Mouse (Mus musculus) C2C12 (cell line): ENCODE results near the gene Wwc2.

Experiments used
- CEBPB ChIP-seq: IDR thresholded peaks from one replicate; pipeline ENCODE4 v1.6.1; 2011; ENCODE audit warnings: low read depth, mild to moderate bottlenecking, control low read depth, moderate library complexity
- CTCF ChIP-seq: IDR thresholded peaks from one replicate; pipeline ENCODE4 v1.5.1; 2011; ENCODE audit not compliant: control insufficient read depth, insufficient read depth, insufficient read length
- MAX ChIP-seq: IDR thresholded peaks from one replicate; pipeline ENCODE4 v1.6.1; 2011; ENCODE audit warnings: mild to moderate bottlenecking, control low read depth

DNA sequence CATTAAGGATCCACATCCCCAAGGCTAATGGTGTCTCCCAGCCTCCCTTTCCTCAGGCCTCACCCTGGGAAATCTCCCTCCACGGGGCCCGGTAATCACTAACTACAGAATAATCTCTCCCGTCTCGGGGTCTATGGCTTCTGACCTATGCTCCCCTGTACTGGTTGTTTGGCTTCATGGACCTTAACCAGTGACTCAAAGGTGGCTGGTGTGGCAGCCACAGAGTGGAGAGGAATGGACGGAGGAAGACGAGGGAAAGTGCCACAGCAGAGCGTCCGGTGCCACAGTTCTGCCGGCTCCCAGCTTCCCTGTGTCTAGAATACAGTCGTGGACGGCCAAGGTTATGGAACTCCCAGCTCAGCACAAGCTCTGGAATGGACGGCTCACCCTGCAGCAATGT is 114.9 kb downstream of the Wwc2 start:
- no peak for TF ChIP-seq CTCF
- TF ChIP-seq CEBPB, result no peak
- TF ChIP-seq MAX, result no peak
